Mouse (Mus musculus): Measurements from ENCODE around the gene 0610012G03Rik. TPM values are rescaled to one million over a fixed set of nuclear protein-coding genes. Genes with fewer than 3 reads are reported as not detected.

The 0610012G03Rik gene
- polyA plus RNA-seq (2012; ENCODE audit: low replicate concordance) = 85.8 and 120 TPM in 2 replicates

GRCm38 (mm10) chr16:31948345-31948774 is at the start of gene 0610012G03Rik, which contains the start of gene Ncbp2:
Gene 0610012G03Rik (minus strand): TSS chr16:31948494.
Gene Ncbp2 (plus strand): TSS chr16:31948513.

DNA sequence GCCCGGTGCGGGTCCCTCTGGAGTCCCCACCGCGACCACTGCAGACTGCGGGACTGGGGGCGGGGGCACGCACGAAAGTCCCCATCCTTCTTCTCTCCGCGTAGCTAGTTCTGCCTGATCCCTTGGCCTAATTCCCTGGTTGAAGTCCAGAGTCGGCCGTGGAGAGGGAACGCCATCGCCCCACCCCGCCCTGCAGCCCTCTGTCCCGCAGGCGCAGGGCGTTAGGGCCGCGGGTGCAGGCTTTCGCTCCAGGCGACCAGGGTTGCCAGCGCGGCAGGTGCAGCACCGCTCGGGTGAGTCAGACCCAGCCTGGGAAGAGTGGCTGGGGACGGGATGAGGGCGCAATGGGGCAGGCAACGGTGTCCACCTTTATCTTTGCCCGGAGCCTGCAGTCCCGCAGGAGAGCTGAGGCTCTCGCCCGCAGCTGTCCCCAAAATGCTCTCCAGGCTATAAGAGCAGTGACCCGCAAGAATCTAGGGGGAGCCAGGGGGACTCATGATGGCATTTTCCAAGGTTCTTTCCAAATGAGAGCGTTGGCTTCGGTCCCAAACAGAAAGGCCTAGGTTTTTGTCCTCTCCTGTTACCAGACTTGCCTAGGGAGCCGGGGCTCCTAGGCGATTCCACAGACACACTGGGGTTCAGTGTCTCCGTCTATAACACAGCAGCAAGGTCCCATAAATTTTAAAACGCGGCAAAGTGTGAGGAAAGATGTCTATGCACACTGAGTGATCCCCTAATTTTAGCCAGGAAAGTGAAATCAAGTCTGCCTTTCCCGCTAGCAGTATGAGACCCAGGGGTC is 14.3 kb downstream of the 0610012G03Rik start, which contains the start of gene Pigz:
Pigz (plus strand) TSS at position 101 of the 799 bp plus-strand sequence.

Other genes with a start within 250 kb of the 0610012G03Rik start
- gene Meltf, start 69.7 kb downstream of the 0610012G03Rik start, polyA plus RNA-seq (2012; ENCODE audit: low replicate concordance) = not detected in 2 replicates
- gene Pigz, start 14.6 kb downstream of the 0610012G03Rik start, polyA plus RNA-seq (2012; ENCODE audit: low replicate concordance) = 1.3 TPM in 1 of 2 replicates, not detected in the other
- gene Ncbp2, start within 50 bp of the 0610012G03Rik start, polyA plus RNA-seq (2012; ENCODE audit: low replicate concordance) = 36.3 and 37.5 TPM in 2 replicates
- 1.3 and 1.6 TPM in 2 replicates for gene Senp5, start 54.8 kb upstream of the 0610012G03Rik start, polyA plus RNA-seq (2012; ENCODE audit: low replicate concordance)
- gene Pak2, start 130.8 kb upstream of the 0610012G03Rik start, polyA plus RNA-seq (2012; ENCODE audit: low replicate concordance) = 48.6 and 50.2 TPM in 2 replicates
- gene Pigx, start 151.2 kb upstream of the 0610012G03Rik start, polyA plus RNA-seq (2012; ENCODE audit: low replicate concordance) = 32.2 and 33.9 TPM in 2 replicates
- gene Cep19, start 151.3 kb upstream of the 0610012G03Rik start, polyA plus RNA-seq (2012; ENCODE audit: low replicate concordance) = 4.2 and 4.8 TPM in 2 replicates
- 81.8 and 118 TPM in 2 replicates for gene Nrros, start 217.1 kb upstream of the 0610012G03Rik start, polyA plus RNA-seq (2012; ENCODE audit: low replicate concordance)
- gene Bex6, start 231.3 kb upstream of the 0610012G03Rik start, polyA plus RNA-seq (2012; ENCODE audit: low replicate concordance) = not detected in 2 replicates